Mouse (Mus musculus) olfactory bulb, adult 2 months (tissue): Measurements from ENCODE around the gene March1.

ENCODE experiments used
- CTCF ChIP-seq: fragments of 200-500 bp; IDR thresholded peaks from 2 replicates; pipeline ENCODE4 v1.5.1; 2012; ENCODE audit warnings: low read depth, mild to moderate bottlenecking, low read length, moderate library complexity; ENCODE audit not compliant: insufficient read depth
- POLR2A ChIP-seq: fragments of 200-500 bp; IDR thresholded peaks from 2 replicates; pipeline ENCODE4 v1.6.1; 2012; ENCODE audit warnings: mild to moderate bottlenecking, low read depth, low read length, moderate library complexity; ENCODE audit not compliant: insufficient read depth

DNA sequence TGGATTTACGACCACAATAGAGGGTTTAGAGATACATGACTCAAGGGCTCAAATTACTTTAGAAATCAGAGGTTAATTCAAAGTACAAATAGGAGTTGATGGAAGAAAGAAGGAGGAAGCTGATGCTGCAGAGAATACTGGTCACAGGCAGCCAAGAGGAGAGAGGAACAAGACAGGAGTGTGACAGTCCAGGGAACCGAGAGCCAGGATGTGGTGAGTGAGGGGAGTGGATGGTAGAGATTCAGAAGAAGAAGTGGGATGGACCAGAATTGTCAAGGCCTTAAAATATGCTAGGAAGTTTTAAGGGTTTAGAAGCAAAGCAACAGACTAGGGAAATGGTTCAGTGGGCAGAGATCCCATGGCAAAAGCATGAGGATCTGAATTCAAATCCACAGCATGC lies 771.0 kb downstream of the March1 start:
- TF ChIP-seq CTCF = no peak
- no peak for TF ChIP-seq POLR2A
